Mouse (Mus musculus) hindbrain, postnatal 0 days (tissue): ENCODE data around the gene Tcf20. TPM values are rescaled to one million over a fixed set of nuclear protein-coding genes. Genes with fewer than 3 reads are reported as not detected.
"Not testable (repeated sequence)": the region's sequence is repeated elsewhere in the genome, so short reads cannot be mapped to it uniquely, and the experiment has no call there.

Experiments used
- ATAC-seq: fragments of 200-750 bp; cut with Nextera tagmentation; 2 replicates; pipeline ENCODE4 v1.8.0; 2017; ENCODE audit warnings: mild to moderate bottlenecking, moderate TSS enrichment, moderate library complexity
- DNase-seq: peaks from one replicate; pipeline ENCODE4 v3.0.0-alpha.2; 2015; ENCODE audit warnings: low spot score
- H3K27ac ChIP-seq: fragments of 300-500 bp; sonication (generic); 2 replicates; pipeline ENCODE4 v1.5.1; 2014; ENCODE audit warnings: mild to moderate bottlenecking
- H3K27me3 ChIP-seq: fragments of 300-500 bp; sonication (generic); 2 replicates; pipeline ENCODE4 v1.6.1; 2014; ENCODE audit warnings: low read length, mixed read lengths; ENCODE audit not compliant: insufficient read depth
- H3K36me3 ChIP-seq: fragments of 300-500 bp; sonication (generic); 2 replicates; pipeline ENCODE4 v1.6.1; 2014; ENCODE audit warnings: low read length, mixed read lengths; ENCODE audit not compliant: insufficient read depth
- H3K4me1 ChIP-seq: fragments of 300-500 bp; sonication (generic); 2 replicates; pipeline ENCODE4 v1.6.1; 2014; ENCODE audit warnings: antibody characterized with exemption, low read length, mixed read lengths; ENCODE audit not compliant: insufficient read depth
- H3K4me2 ChIP-seq: fragments of 300-500 bp; sonication (generic); 2 replicates; pipeline ENCODE4 v1.6.1; 2014; ENCODE audit warnings: low read depth, mild to moderate bottlenecking, low read length, moderate library complexity, mixed read lengths
- H3K4me3 ChIP-seq: fragments of 300-500 bp; sonication (generic); 2 replicates; pipeline ENCODE4 v1.5.1; 2014; ENCODE audit warnings: low read length
- H3K9ac ChIP-seq: fragments of 300-500 bp; sonication (generic); replicated peaks from 2 replicates; pipeline ENCODE4 v1.6.1; 2014; ENCODE audit warnings: mild to moderate bottlenecking, low read length, moderate library complexity, mixed read lengths
- H3K9me3 ChIP-seq: fragments of 300-500 bp; sonication (generic); 2 replicates; pipeline ENCODE4 v1.6.1; 2016; ENCODE audit warnings: low read length, mixed read lengths
- CTCF ChIP-seq: IDR thresholded peaks from 2 replicates; pipeline ENCODE4 v1.5.1; 2016; ENCODE audit warnings: antibody characterized with exemption, control low read depth, low read depth
- WGBS: fragments of 180-500 bp; shearing (Covaris S2); extraction: QIAGEN DNeasy Blood & Tissue Kit; methylation state at CpG from one replicate; pipeline ENCODE4 v1.1.7; 2014; 5-methylcytosine and 5-hydroxymethylcytosine counted together
- polyA plus RNA-seq: library from polyadenylated mRNA; unstranded; fragments of >200 nt; fragmentation: Nextera tagmentation; extraction: Ambion mirVana; gene quantifications from 2 replicates; pipeline ENCODE4 v1.2.1, GENCODE M21; 2015
- total RNA-seq: library from RNA; depleted of rRNA; stranded (reverse); fragments of >200 nt; gene quantifications from 2 replicates; pipeline ENCODE4 v1.2.3, GENCODE M21; 2014

Tcf20 gene
- total and polyA plus RNA-seq, 2 experiments from 2014 or later = 8.6 to 98.3 TPM

GRCm38 (mm10) chr15:82795936-82796440 is 191.7 kb downstream of the Tcf20 start:
- no peaks in the 10 kb centered on the region for H3K4me1 ChIP-seq
- no peak overlapping the region for H3K4me2 ChIP-seq
- ATAC-seq (no peak), DNase-seq (no peak)
- no peak overlapping the region for H3K27ac ChIP-seq
- whole genome bisulfite sequencing = 75% methylated on average over 3 of the region's 3 CpGs
- no peak for TF ChIP-seq CTCF
- H3K9me3 ChIP-seq = no peaks in the 10 kb centered on the region
- H3K4me3 ChIP-seq = no peak overlapping the region
- no peaks in the 10 kb centered on the region for H3K27me3 ChIP-seq
- no peak overlapping the region for H3K9ac ChIP-seq
- no peaks in the 10 kb centered on the region for H3K36me3 ChIP-seq

GRCm38 (mm10) chr15:82794277-82794676 is 193.4 kb downstream of the Tcf20 start, which contains the start of gene Cyp2d26:
Gene Cyp2d26, minus strand, starts transcription at chr15:82794294.
- no peak for TF ChIP-seq CTCF
- no peak for ATAC-seq
- DNase-seq = no peak
- WGBS = 87% methylated on average over 5 of the region's 5 CpGs
- H3K4me1 ChIP-seq = no peaks in the 10 kb centered on the region
- no peak within 1 kb of the TSS for H3K4me3 ChIP-seq
- no peaks in the 10 kb centered on the region for H3K36me3 ChIP-seq
- no peak within 1 kb of the TSS for H3K9ac ChIP-seq
- no peak within 1 kb of the TSS for H3K27ac ChIP-seq
- no peaks in the 10 kb centered on the region for H3K27me3 ChIP-seq
- H3K4me2 ChIP-seq = no peak within 1 kb of the TSS
- no peaks in the 10 kb centered on the region for H3K9me3 ChIP-seq

GRCm38 (mm10) chr15:82793868-82794267 is 193.8 kb downstream of the Tcf20 start:
- H3K4me3 ChIP-seq = no peak overlapping the region
- no peak overlapping the region for H3K4me2 ChIP-seq
- H3K9me3 ChIP-seq = no peaks in the 10 kb centered on the region
- no peaks in the 10 kb centered on the region for H3K36me3 ChIP-seq
- H3K9ac ChIP-seq = no peak overlapping the region
- no peak overlapping the region for H3K27ac ChIP-seq
- no peak for ATAC-seq
- no peak for DNase-seq
- no peak for TF ChIP-seq CTCF
- no peaks in the 10 kb centered on the region for H3K27me3 ChIP-seq
- 89% methylated on average over 6 of the region's 6 CpGs for WGBS
- no peaks in the 10 kb centered on the region for H3K4me1 ChIP-seq

- no peak for TF ChIP-seq CTCF
- no peaks in the 10 kb centered on the region for H3K36me3 ChIP-seq
- no peak overlapping the region for H3K9ac ChIP-seq
- H3K27ac ChIP-seq = no peak overlapping the region
- DNase-seq (no peak), ATAC-seq (no peak)
- H3K9me3 ChIP-seq = no peaks in the 10 kb centered on the region
- no peaks in the 10 kb centered on the region for H3K27me3 ChIP-seq
- no peak overlapping the region for H3K4me2 ChIP-seq
- WGBS = 100% methylated on average over 1 of the region's 1 CpGs
- H3K4me3 ChIP-seq = no peak overlapping the region
- no peaks in the 10 kb centered on the region for H3K4me1 ChIP-seq
Measured at GRCm38 (mm10) chr15:82793454-82793853, 194.2 kb downstream of the Tcf20 start.

- Histone ChIP-seq H3K9me3 (no peaks in the 10 kb centered on the region), H3K4me2 (no peak overlapping the region), H3K27me3 (no peaks in the 10 kb centered on the region), H3K9ac (no peak overlapping the region), H3K27ac (no peak overlapping the region), H3K4me1 (no peaks in the 10 kb centered on the region), H3K4me3 (no peak overlapping the region), H3K36me3 (no peaks in the 10 kb centered on the region)
- WGBS = 91% methylated on average over 11 of the region's 11 CpGs
- no peak for TF ChIP-seq CTCF
- ATAC-seq (no peak), DNase-seq (no peak)
Measured at GRCm38 (mm10) chr15:82792566-82792965, 195.1 kb downstream of the Tcf20 start.

- WGBS = 65% methylated on average over 1 of the region's 1 CpGs
- no peaks in the 10 kb centered on the region for H3K36me3 ChIP-seq
- H3K27me3 ChIP-seq = no peaks in the 10 kb centered on the region
- H3K9me3 ChIP-seq = no peaks in the 10 kb centered on the region
- H3K9ac ChIP-seq = no peak overlapping the region
- H3K4me1 ChIP-seq = no peaks in the 10 kb centered on the region
- H3K4me3 ChIP-seq = no peak overlapping the region
- no peak for TF ChIP-seq CTCF
- ATAC-seq (no peak), DNase-seq (no peak)
- H3K4me2 ChIP-seq = no peak overlapping the region
- H3K27ac ChIP-seq = no peak overlapping the region
Measured at GRCm38 (mm10) chr15:82784581-82784980, 203.1 kb downstream of the Tcf20 start.

GRCm38 (mm10) chr15:82783800-82784199 is 203.9 kb downstream of the Tcf20 start:
- no peak for TF ChIP-seq CTCF
- no peak for DNase-seq
- H3K4me3 ChIP-seq = no peak overlapping the region
- H3K4me2 ChIP-seq = no peak overlapping the region
- no peaks in the 10 kb centered on the region for H3K27me3 ChIP-seq
- H3K9ac ChIP-seq = no peak overlapping the region
- no peaks in the 10 kb centered on the region for H3K9me3 ChIP-seq
- 97% methylated on average over 1 of the region's 1 CpGs for WGBS
- no peaks in the 10 kb centered on the region for H3K36me3 ChIP-seq
- H3K27ac ChIP-seq = no peak overlapping the region
- no peaks in the 10 kb centered on the region for H3K4me1 ChIP-seq
- ATAC-seq = no peak

GRCm38 (mm10) chr15:82777856-82778255 is 209.8 kb downstream of the Tcf20 start:
- not testable (repeated sequence) for ATAC-seq, H3K4me3 ChIP-seq, H3K36me3 ChIP-seq, H3K9me3 ChIP-seq, H3K9ac ChIP-seq, H3K27me3 ChIP-seq, H3K27ac ChIP-seq, H3K4me1 ChIP-seq, H3K4me2 ChIP-seq, DNase-seq
- 91% methylated on average over 5 of the region's 5 CpGs for WGBS
